Mouse (Mus musculus): ENCODE measurements at regions not wholly inside any gene's neighbourhood (a gene's known extent, or its start where the extent isn't known, plus 50 kb on each side); places are given as distances from the start of the nearest gene placed in this dataset.

DNA sequence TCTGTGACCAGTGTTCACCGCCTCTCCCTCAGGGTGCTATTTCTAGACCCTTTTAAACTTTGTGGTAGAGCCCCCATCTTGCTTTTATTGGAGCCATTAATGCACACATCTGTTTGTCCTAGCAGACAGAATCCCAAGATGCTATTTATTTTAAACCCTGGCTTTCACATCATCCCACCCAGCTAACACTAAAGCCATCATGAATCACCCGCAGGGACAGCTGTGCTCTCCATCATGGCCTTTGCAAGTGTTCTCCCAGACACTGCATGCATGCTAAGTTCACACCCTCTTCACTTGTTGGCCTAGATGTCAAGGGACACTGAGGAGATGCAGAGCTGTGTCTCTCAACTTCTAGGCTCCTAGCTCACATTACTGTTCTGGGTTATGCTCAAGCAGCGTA is 220.9 kb upstream of the Igfbp3 start:
- Histone ChIP-seq H3K4me1 (no peaks in the 10 kb centered on the region), H3K4me2 (no peak overlapping the region), H3K4me3 (no peak overlapping the region), H3K9ac (no peak overlapping the region), H3K27ac (no peak overlapping the region), H3K27me3 (no peaks in the 10 kb centered on the region), H3K9me3 (no peaks in the 10 kb centered on the region), H3K36me3 (no peaks in the 10 kb centered on the region)
- 69% methylated on average over 3 of the region's 3 CpGs for WGBS
- ATAC-seq (ENCODE audit: insufficient number of reproducible peaks, low FRiP score, low TSS enrichment, low read depth): no peak

DNA sequence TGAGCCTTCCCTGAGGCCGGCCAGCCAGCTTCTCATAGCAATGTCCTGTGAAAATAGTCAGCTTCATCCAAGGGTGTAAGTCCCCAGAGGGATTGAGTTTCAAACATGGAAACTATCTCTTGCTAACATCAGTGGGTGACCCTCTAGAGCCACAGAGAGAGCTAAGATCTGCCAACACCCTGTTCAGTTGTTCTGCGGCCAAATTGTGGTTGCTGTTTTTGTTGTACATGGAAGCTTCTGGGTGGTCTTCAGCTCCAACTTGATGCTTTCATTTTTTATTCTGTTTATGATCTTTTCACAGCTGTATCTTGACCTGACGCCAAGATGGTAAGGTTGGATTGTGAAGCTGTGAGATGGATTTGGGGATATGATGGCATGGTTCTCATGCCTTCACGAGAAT is 214.0 kb upstream of the Igfbp3 start:
- 67% methylated on average over 4 of the region's 4 CpGs for WGBS
- ATAC-seq (ENCODE audit: insufficient number of reproducible peaks, low FRiP score, low TSS enrichment, low read depth): no peak
- Histone ChIP-seq H3K27me3 (no peaks in the 10 kb centered on the region), H3K4me3 (no peak overlapping the region), H3K36me3 (no peaks in the 10 kb centered on the region), H3K9ac (no peak overlapping the region), H3K4me2 (no peak overlapping the region), H3K9me3 (no peaks in the 10 kb centered on the region), H3K27ac (no peak overlapping the region), H3K4me1 (0 out of 2 replicates have a peak, but pooled peaks cover 2% of the 10 kb centered on the region)

DNA sequence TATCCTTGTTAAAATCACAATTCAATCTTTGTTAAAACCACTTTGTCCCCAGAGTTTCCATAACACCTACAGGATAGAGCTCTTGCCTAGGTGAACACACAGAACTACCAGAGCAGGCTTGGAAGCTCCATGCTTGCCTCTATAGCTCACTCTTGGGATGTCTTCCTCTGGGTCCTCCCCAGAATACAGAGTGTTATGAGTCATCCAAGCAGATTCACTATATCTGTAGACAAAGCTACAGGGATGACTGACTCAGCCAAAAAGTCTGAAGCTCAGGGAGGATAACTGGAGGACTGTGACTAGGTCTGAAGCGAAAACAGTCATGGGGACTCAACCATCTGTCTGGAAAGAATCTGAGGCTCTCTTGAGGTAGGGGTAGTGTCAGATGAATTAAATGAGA is 211.5 kb upstream of the Igfbp3 start:
- no peak overlapping the region for H3K4me2 ChIP-seq
- 0 out of 2 replicates have a peak, but pooled peaks cover 2% of the 10 kb centered on the region for H3K4me1 ChIP-seq
- H3K27ac ChIP-seq: no peak overlapping the region
- no peak overlapping the region for H3K9ac ChIP-seq
- no peak for ATAC-seq (ENCODE audit: insufficient number of reproducible peaks, low FRiP score, low TSS enrichment, low read depth)
- 88% methylated on average over 1 of the region's 1 CpGs for WGBS
- no peak overlapping the region for H3K4me3 ChIP-seq
- no peaks in the 10 kb centered on the region for H3K9me3 ChIP-seq
- no peaks in the 10 kb centered on the region for H3K36me3 ChIP-seq
- H3K27me3 ChIP-seq: no peaks in the 10 kb centered on the region

DNA sequence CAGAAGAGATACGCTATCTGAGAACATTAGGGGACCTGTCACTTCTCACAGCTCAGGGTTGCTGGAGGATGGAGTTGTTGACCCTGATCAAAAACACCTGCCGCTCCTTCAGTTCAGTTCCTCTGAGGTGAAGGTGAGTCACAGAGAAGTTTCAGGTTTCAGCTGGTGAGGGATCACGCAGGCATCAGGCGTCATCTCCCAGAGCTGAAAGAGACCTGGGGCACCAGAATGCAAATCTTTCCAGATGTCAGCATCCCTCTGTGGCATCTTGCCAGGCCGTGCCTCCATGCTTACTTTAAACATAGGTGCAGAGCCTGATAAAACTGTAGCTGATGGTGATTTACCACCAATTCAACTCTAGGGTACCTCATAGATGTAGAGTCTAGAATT is 210.4 kb upstream of the Igfbp3 start:
- H3K4me1 ChIP-seq: 0 out of 2 replicates have a peak, but pooled peaks cover 2% of the 10 kb centered on the region
- WGBS: 42% methylated on average over 5 of the region's 5 CpGs
- no peak overlapping the region for H3K27ac ChIP-seq
- no peak overlapping the region for H3K4me3 ChIP-seq
- H3K4me2 ChIP-seq: no peak overlapping the region
- no peaks in the 10 kb centered on the region for H3K9me3 ChIP-seq
- H3K36me3 ChIP-seq: no peaks in the 10 kb centered on the region
- H3K9ac ChIP-seq: no peak overlapping the region
- H3K27me3 ChIP-seq: no peaks in the 10 kb centered on the region
- no peak for ATAC-seq (ENCODE audit: insufficient number of reproducible peaks, low FRiP score, low TSS enrichment, low read depth)

DNA sequence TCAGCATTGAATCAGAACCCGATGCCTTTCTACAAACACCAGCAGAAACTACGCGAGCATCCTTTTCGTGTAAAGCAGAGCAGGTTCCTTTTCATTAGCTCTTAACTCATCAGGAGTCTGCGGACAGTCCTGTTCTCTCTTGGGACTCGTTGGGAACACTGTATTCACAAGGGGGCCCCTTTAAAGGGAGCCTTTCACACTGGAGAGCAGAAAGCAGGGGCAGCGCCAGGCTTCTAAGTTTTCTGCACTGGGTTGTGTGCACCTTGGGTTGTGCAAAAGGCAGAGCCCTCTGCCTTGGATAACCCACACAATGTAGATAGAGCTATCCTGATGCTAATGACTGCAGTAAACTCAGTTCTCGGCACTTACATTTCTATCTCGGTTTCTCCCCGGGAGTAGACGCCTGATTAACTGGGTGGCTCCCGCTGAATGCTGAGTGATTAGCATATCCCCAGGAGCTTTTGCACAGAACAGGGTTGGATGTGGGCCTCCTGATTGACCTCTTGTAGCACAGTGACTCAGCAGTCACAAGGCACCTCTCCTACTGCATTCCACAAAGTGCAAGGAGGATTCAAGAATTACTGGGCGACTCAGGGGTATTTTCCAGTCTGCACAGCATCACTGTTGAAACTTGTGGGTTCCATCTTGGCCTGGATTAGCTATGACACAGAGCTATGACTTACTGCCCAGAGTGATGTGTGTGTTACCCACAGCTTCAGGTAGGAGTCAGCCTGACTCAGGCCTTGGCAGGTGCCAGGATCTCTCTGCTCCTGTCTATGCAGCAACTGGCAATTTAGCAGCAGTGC is 209.8 kb upstream of the Igfbp3 start:
- H3K9ac ChIP-seq: no peak overlapping the region
- no peaks in the 10 kb centered on the region for H3K9me3 ChIP-seq
- H3K4me1 ChIP-seq: 0 out of 2 replicates have a peak, but pooled peaks cover 2% of the 10 kb centered on the region
- no peaks in the 10 kb centered on the region for H3K36me3 ChIP-seq
- 18% methylated on average over 13 of the region's 13 CpGs for WGBS
- no peak for ATAC-seq (ENCODE audit: insufficient number of reproducible peaks, low FRiP score, low TSS enrichment, low read depth)
- H3K27ac ChIP-seq: no peak overlapping the region
- no peaks in the 10 kb centered on the region for H3K27me3 ChIP-seq
- no peak overlapping the region for H3K4me3 ChIP-seq
- no peak overlapping the region for H3K4me2 ChIP-seq

DNA sequence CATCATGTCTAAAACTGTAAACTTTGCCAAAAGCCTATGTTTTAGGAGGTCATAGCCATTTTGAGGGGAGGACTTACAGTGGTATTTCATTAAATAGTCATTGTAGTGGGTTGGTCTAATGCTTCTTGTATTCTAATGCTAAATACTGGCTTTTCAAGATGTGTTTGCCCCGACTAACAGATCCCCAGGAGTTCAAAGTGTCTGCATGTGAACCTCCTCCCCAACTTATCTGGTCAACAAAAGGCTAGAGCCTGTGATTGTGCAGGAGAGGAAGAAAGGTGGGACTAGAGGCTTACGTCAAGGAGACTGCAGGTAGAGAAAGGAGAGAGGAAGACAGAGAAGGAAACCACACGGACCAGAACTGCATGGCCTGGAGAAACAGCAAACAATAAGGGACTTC is 198.9 kb upstream of the Igfbp3 start:
- H3K27ac ChIP-seq: no peak overlapping the region
- no peak for ATAC-seq (ENCODE audit: insufficient number of reproducible peaks, low FRiP score, low TSS enrichment, low read depth)
- no peak overlapping the region for H3K4me3 ChIP-seq
- no peaks in the 10 kb centered on the region for H3K4me1 ChIP-seq
- no peak overlapping the region for H3K4me2 ChIP-seq
- H3K27me3 ChIP-seq: no peaks in the 10 kb centered on the region
- 73% methylated on average over 3 of the region's 3 CpGs for WGBS
- H3K36me3 ChIP-seq: no peaks in the 10 kb centered on the region
- H3K9ac ChIP-seq: no peak overlapping the region
- no peaks in the 10 kb centered on the region for H3K9me3 ChIP-seq

DNA sequence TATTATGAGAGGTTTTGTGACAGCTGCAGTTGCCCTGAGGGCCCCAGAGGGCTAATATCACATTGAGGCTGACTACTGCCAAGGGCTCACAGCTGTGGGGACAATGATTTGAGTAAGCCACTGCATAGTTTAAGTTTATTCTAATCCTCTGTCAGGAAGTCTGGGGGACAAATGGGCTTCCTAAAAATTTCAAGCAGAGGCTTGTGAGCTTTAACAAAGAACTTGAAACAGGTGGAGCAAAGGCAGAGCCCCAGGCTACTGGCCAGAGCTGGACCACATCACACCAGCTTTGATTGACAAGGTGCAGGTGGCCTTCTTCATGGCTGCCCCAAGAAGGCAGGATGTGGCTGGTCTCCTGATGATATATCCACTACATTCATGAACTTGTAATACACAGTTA is 195.3 kb upstream of the Igfbp3 start:
- H3K9me3 ChIP-seq: no peaks in the 10 kb centered on the region
- ATAC-seq (ENCODE audit: insufficient number of reproducible peaks, low FRiP score, low TSS enrichment, low read depth): peak; percentile 58
- H3K4me3 ChIP-seq: no peak overlapping the region
- H3K27me3 ChIP-seq: no peaks in the 10 kb centered on the region
- no peak overlapping the region for H3K9ac ChIP-seq
- no peaks in the 10 kb centered on the region for H3K36me3 ChIP-seq
- H3K27ac ChIP-seq: no peak overlapping the region
- H3K4me1 ChIP-seq: no peaks in the 10 kb centered on the region
- H3K4me2 ChIP-seq: no peak overlapping the region

DNA sequence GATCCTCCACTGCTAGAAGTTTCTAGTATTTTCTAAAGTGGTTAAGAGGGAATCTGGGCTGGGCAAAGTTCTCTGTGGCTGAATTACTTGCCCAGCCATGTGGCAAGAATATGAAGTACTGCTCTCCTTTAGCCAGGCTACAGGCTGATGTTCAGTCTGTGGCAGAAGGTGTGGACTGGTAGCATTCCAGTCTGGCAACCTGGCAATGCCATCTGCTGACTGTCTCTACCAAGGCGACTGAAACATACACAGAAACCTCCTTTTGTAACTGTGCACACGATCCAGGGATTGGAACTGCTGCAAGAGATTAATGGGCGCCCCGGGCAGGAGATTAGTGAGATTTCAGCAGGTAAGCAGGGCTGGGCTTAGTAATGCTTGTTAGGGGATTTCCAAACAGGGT is 190.9 kb upstream of the Igfbp3 start:
- no peaks in the 10 kb centered on the region for H3K36me3 ChIP-seq

DNA sequence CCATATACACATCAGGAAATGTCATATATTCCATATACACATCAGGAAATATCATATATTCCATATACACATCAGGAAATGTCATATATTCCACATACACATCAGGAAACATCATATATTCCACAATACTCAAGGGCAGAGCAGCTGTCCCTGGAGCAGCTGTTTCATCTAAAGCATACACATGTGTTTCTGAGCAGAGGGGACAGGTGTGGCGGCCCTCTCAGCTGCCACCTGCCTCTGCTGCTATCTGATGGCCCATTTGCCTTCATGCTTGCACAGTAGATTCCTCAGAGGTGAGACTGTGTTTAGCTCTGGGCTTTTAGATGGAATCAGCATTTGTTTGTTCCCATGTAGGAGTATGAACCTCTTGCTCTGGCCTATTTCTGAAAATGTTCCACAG is 158.1 kb upstream of the Igfbp3 start:
- Histone ChIP-seq H3K9me3 (no peaks in the 10 kb centered on the region), H3K4me3 (no peak overlapping the region), H3K4me1 (no peaks in the 10 kb centered on the region), H3K36me3 (no peaks in the 10 kb centered on the region), H3K9ac (no peak overlapping the region), H3K4me2 (no peak overlapping the region), H3K27me3 (no peaks in the 10 kb centered on the region), H3K27ac (no peak overlapping the region)
- 55% methylated on average over 1 of the region's 1 CpGs for WGBS
- ATAC-seq (ENCODE audit: insufficient number of reproducible peaks, low FRiP score, low TSS enrichment, low read depth): no peak

More for the DNA sequence above, 190.9 kb upstream of the Igfbp3 start:
- no peak overlapping the region for H3K4me2 ChIP-seq
- no peaks in the 10 kb centered on the region for H3K27me3 ChIP-seq
- no peaks in the 10 kb centered on the region for H3K4me1 ChIP-seq
- WGBS: 72% methylated on average over 4 of the region's 4 CpGs
- no peak overlapping the region for H3K27ac ChIP-seq
- H3K4me3 ChIP-seq: no peak overlapping the region
- no peak for ATAC-seq (ENCODE audit: insufficient number of reproducible peaks, low FRiP score, low TSS enrichment, low read depth)
- no peak overlapping the region for H3K9ac ChIP-seq
- no peaks in the 10 kb centered on the region for H3K9me3 ChIP-seq

DNA sequence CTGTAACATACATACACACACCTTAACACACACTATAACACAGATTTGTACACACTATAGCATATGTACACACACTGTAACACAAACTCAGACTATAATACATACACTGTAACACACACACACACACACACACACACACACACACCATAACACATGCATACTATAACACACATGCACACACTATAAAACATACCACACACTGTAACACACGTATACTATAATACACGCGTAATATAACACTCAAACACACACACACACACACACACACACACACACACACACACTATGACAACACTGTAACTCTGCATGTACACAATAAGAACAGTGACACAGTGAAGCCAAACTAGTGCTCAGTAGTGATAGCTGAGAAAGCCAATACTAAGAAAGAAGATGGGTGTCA is 147.7 kb upstream of the Igfbp3 start:
- WGBS: 92% methylated on average over 3 of the region's 3 CpGs
- no peaks in the 10 kb centered on the region for H3K9me3 ChIP-seq
- H3K4me3 ChIP-seq: no peak overlapping the region
- 0 out of 2 replicates have a peak, but pooled peaks have one; percentile 58 for ATAC-seq (ENCODE audit: insufficient number of reproducible peaks, low FRiP score, low TSS enrichment, low read depth)
- no peaks in the 10 kb centered on the region for H3K27me3 ChIP-seq
- no peak overlapping the region for H3K4me2 ChIP-seq
- no peak overlapping the region for H3K9ac ChIP-seq
- no peaks in the 10 kb centered on the region for H3K4me1 ChIP-seq
- no peak overlapping the region for H3K27ac ChIP-seq
- no peaks in the 10 kb centered on the region for H3K36me3 ChIP-seq

DNA sequence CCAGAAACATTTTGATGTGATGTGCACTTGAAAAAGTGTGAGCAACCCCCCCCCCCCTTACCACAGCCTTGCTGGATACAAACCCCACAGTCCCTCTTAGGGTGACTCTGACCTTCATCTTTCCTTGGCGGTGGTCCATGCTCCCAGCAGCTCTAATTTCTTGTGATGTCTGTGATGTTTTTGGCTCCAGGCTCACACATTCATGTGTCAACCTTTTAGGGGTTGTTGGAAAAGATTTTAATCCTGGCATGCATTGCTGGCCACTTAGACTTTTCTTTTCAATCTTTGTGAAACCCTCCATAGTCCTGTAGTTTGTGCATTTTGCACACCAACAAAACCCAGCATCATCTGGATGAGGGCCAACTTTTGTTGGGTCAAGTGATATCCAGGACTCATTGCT is 134.9 kb upstream of the Igfbp3 start:
- no peak for ATAC-seq (ENCODE audit: insufficient number of reproducible peaks, low FRiP score, low TSS enrichment, low read depth)
- Histone ChIP-seq H3K27me3 (no peaks in the 10 kb centered on the region), H3K36me3 (no peaks in the 10 kb centered on the region), H3K9ac (no peak overlapping the region), H3K4me1 (no peaks in the 10 kb centered on the region), H3K9me3 (no peaks in the 10 kb centered on the region), H3K27ac (no peak overlapping the region), H3K4me3 (no peak overlapping the region), H3K4me2 (no peak overlapping the region)
- 67% methylated on average over 1 of the region's 1 CpGs for WGBS

DNA sequence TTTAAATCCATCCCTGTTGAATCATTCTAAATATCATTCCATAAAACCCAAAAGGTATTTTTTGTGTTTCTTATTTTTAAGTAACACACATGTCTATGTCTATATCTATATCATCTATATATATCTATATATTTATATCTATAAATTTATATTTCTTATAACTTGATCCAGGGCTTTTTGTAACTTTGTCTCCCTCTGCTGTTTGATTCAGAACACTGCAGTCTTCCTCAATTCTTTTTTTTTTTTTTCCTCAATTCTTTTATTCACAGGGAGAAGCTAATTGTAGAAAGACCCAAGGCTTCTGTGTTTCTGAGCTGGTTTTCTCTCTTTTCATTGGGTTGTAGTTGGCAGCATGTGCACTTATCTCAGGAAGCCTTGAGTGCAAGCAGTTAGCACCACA is 124.1 kb upstream of the Igfbp3 start:
- Histone ChIP-seq H3K9me3 (no peaks in the 10 kb centered on the region), H3K4me2 (no peak overlapping the region), H3K4me3 (no peak overlapping the region), H3K27me3 (no peaks in the 10 kb centered on the region), H3K27ac (no peak overlapping the region), H3K36me3 (no peaks in the 10 kb centered on the region), H3K9ac (no peak overlapping the region), H3K4me1 (no peaks in the 10 kb centered on the region)
- ATAC-seq (ENCODE audit: insufficient number of reproducible peaks, low FRiP score, low TSS enrichment, low read depth): no peak

All from limb, embryonic 15.5 days (tissue).